Mouse (Mus musculus) left cerebral cortex, adult 9 months (tissue): ENCODE data around the gene Rnf141.
A peak's percentile ranks its signal among the peaks of the same experiment; 100 is the strongest.

Experiments
- DNase-seq, 2 experiments: peaks; one replicate each; pipeline ENCODE4 v3.0.0; 2022; ENCODE audit warnings: low spot score in 2 of 2

Gene Rnf141

DNA sequence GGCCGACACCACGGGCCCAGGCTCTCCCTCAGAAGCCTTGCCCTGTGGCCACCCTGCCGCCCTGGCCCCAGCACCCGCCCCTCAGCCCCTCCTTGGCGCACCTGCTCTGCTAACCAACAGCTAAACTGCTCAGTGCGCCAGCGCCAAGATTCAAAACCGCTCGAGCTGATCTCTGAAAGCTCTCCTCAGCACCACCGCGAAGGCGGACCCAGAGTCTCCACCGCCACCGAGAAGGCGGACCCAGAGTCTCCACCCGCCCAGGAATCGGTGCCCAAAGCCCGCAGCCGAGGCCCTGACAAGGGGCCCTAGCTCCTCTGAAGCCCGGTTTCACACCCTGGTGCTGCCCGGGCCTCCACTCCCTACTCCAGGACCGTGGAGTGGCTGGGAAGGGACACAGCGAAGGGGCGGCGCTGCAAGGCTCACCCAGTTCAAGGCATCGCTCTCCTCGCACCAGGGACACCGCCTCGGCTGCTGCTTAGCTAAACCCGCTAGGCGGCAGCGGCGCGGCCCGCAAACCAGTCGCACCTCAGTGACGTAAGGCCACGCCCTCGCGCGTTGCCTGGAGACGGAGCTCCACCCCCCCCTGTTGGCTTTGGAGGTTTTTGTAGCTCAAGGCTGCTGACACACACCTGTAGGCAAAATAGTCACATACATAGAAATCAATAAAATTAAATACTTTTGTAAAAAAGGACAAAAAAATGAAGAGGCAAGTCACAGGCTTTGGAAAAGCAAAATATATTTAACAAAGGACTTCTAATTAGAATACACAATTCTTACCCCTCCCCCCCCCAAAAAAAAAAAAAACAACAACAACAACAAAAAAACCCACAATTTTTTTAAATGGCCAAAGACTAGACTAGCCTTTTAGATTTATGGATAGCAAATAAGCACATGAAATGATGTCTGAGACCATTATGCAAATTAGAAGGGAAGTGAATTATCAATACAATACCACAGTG, at the start of gene Rnf141:
Gene Rnf141, minus strand, starts transcription at position 542 of the 959 bp plus-strand sequence.
- peak; percentile 69 to 94 for DNase-seq

DNA sequence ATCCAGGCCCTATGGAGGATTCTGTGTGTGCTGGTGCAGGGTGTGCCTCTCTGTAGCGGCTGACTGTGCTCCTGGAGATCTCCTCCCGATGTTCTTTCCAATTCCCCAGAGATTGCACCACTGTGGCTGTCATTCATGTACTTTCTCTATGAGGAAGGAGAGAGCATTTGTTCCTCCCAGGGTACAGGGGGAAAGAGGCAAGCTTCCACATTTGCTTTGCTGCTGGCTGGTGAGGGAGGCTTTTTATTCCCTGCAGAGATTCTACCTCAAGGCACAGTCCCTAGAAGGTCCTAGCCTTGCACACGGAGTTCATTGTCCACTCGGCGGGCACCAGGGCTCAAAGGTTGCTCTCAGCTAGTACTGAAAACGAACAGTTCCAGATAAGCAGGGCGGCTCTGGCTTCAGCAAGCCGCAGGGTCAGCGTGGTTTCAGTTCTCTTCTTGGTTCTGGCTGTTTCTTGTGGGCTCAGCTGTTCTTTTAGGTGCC, 47.3 kb upstream of the Rnf141 start:
- peak in 1 of 2 experiments; percentile 14 for DNase-seq

DNA sequence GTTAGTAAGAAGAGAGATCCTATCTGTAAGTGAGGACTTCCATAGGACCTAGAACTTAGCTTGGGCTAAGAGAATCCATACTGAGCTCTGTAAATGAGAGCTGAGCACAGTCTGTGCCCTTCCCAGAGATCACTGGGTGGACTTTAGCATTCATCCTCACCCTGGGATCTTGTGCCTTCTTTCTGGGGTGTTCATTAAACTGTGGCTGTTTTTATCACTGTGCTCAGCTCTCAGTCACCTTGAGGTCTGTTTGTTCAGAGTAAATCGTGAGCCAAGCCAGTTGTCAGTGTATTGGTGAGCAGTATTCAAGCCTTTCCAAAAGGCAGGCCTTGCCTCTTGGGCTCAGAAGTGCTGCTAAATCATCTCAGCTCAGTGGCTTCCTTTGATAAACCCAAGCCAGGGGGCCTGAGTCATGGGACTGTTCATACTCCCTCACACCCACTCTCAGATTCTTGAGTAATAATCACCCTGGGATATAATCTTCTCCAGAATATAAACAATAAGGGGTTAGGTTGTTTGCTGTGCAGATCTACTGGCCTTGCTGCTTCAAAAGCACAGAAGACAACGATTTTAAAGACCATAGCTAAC, 37.6 kb upstream of the Rnf141 start:
- DNase-seq, result no peak

DNA sequence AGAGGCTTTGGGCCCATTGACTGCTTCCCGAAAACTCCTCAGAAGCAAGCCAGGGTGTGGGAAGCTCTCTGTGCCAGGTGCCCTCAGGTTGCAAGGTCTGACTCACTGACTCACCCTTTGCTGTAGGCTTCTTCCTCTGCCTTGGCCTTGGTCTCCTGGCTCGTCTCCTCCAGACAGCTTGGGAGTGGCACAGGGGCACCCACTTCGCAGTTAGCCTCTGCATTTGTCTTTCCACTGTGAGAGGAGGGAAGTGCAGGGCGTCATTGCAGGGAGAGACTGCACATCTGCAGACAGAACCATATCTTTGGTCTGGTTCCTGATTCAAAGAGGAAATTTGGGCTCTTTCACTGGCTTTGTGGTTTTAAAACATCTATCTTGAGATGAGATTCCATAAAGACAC, 33.8 kb upstream of the Rnf141 start:
- no peak for DNase-seq

DNA sequence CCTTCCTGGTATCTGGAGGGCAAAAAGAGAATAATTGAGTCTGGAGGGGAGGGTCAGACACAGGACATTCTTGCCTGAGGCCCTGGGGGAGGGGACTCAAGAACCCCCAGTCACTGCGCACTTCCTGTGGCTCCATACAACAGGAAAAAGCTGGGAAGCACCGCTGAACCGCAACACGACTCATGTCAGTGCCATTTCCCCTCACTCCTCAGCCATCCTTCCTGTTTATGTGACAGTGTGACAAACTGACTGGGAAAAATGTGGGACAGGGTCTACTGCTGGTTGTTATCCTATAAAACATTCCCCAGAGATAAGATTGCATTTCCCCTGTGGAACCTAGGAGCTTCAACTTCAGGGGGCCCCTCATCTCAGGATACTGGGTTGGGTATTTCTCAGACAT, 32.7 kb upstream of the Rnf141 start:
- DNase-seq, result no peak

DNA sequence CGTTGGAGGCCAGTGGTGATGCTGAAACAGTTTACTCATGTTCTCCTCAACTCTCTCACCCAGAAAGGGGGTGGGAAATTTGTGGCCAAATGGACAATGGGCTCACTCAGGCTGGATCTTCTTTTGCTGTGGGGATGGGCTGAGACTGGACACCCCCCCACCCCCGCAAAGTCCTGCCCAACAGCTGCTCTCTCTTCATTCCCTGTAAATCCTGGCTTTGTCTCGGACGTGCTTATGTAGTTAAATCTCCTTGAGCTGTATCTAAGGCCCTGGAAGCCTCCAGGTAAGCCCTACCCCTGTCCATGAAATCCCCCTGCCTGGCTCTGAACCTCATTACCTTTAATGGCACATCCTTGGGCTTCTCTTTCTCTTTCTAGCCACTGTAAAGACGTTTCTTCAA, 24.6 kb upstream of the Rnf141 start:
- no peak for DNase-seq

DNA sequence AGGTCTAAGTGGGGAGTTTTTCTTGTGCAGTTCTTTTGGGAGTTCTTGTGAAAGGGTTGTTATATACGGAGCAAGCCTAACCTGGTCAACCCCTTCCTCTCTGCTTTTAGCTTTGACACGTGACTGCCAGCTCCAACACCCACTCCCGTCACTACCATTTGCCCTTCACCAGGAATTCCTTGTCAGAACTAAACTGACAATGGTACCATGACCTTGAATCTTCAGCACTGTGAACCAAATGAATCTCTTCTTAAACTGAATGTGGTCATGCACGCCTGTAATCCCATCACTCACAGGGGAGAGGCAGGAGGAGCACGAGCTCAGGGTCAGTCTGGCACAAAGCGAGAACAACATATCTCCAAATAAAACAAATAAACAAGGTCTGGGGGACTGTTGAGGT, 22.9 kb upstream of the Rnf141 start:
- DNase-seq, result no peak

DNA sequence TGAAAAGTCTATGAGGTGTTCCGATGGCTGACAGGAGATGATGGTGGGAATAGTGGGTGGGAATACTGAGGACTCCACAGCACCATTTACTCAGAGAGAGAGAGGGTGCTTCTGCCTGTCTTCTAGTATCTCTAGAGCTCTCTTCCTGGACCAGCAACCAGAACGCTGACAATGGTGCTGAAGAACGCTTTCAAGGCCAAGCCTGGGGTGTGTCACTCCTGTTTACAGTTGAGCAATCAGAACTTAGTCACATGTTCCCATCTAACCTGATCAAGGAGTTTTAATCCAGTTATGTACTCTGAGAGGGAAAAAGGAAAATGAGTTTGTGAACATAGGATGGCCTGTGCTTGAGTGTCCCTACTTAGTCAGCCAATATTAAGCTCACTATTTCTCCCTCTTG, 21.8 kb upstream of the Rnf141 start:
- no peak for DNase-seq

DNA sequence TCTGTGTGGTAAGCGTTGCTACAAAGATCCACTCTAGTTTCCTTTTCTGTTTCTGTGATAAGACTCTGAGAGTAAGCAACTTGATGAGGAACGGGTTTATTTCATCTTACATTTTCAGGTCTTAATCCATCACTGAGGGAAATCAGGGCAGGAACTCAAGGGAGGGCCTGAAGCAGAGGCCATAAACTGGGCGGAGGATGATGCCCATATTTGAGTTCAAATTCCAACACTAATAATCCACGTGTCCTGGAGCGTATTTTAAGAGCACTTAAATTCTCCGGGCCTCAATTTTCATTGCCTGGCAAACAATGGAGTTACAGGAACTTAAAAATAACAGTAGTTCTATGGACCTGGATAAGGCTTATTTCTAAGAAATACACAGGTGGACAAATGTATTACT, 21.3 kb upstream of the Rnf141 start:
- DNase-seq, result no peak

DNA sequence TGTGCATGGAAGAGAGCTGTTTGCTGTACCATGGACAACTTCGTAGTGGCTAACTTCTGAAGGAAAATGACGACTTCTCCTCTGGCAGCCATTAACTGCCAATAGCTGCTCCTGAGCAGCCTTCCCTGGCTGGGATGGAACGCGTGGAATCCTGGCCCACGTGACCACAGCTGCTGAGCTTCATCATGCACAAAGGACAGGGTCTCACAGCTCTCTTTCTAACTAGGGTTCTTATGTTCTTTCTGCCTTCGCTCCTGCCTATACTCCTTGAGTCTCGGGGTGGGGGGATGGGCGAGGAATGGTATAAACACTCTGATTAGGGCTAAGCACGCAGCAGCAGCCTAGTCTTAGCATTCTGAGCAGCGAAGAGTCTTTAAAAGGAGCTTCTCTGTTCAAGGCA, 20.8 kb upstream of the Rnf141 start:
- no peak for DNase-seq

DNA sequence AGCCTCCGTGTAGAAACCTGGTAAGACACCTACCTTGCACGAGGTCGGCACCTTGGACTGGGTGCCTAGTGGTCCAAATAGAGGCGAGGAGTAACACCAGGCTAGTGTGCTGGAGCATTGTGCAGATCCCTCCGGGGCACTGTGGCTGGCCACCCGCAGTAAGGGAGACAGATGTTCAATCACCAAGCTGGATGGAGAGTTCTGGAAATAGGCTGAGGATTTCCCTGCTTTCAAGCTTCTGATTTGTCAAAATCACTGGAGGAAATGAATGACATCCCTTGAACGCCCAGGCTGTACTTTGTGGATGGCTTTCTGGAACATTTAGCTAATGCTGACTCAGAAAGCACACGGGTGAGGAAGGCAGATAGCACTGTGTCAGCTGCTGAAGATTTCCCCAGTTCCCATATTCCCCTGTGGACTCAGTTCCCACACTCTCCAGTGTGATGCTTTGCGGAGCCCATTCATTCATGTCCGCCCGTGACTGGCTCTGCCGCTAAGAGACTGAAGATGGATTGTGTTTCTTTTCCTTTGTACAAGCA, 18.6 kb upstream of the Rnf141 start, which contains the start of gene Lyve1:
Gene Lyve1, minus strand, starts transcription at position 489 of the 539 bp plus-strand sequence.
- DNase-seq, result no peak

DNA sequence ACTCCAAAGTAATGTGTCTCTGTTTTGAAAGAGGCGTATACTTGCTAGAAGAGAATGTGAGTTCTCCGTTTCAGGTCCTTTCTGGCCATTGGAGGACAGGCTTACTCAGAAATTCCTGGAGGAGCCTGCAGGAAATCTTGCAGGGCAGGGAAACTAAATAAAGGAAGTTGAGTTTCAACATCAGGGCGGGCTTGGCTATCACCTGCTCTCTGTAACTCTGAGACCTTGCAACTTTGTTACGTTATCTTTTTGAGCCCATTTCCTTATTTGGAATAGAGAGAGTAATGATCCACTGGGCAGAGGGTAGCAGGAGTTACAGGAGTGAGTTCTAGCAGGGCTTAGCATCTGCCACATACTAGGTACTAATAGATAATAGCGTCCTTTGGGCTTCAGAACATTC, 15.9 kb upstream of the Rnf141 start:
- no peak for DNase-seq

DNA sequence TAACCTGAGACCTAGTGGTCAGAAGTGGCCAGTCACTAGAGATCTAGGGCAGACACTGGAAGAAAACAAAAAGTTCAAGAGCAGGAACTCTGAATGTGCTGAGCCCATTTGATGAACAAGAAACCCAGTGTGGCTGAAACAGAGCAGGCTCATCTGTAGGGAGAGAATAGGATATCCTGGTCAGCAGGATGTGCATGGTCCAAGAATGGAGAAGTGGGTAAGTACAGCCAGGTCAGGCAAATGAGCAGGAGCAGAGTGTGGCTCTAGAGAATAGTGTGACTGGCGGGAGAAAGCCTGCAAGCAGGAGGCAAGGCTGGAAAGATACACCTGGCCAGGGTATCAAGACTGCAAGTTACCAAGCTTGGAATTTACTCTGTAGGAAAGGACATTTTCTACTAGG, 11.3 kb upstream of the Rnf141 start:
- DNase-seq, result no peak

DNA sequence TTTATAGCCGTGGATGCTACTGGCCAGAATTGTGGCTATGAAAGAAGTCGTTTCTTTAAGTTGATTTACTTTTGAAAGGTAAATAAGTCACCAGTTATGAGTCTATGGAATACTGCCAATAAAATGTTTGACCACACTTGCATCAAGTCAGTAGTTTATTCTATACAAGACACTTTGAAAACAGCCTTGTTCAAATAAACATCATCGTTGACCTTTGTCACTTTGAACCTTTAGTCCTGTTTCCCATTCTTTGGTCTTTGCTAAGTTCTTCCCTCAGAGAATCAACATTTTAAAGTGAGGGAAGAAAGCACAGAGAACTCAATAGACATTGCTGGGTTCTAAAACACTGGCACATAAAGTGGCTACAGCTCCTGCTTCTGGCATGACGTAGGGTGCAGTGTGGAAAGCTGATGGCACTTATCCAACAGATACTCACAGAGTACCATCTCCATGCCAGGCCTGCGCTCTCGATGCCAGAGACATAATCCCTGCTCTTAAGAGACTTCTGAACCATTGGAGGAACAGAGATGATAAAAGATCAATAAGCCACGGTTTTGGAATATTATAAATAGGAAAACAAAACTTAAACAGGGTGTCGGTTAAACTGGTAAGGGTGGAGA, 10.8 kb upstream of the Rnf141 start:
- DNase-seq, result no peak

DNA sequence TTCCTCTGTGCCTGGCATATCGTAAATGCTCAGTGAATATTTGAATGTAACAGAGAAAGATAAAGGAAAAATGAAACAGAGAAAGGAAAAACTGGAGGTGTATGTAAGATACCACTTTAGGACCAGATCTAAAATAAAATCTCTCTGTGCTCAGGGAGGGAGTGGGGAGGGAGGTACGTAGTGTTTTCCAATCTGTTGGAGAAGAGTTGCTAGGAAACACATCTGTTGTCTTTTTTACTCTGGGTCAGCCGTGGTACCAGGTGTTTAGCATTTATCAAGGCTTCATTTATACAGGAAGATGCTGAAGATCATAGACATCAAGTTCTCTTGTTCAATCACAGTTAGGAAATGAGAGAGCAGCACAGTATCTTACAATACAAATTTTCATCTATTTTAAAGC, 10.3 kb upstream of the Rnf141 start:
- peak; percentile 13 to 34 for DNase-seq

DNA sequence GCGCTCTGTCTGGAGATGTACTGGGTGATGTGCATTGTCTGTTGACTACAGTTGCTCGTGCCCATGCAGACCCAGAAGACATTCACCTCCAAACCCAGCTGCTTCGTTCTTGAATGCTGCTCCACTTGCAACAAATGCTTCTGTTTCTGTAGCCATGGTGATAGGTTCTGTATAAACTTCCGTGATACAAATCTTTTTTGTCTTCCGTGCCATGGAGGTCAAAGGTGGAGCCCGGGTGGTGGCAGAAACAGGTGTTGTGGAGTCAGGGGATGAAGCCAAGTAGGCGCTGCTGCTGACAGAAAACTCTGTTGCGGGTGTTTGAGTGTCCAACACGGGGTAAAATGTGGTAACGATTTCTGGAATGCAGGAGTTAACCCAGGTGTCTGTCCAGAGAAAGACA, 9.4 kb upstream of the Rnf141 start:
- DNase-seq, result no peak

DNA sequence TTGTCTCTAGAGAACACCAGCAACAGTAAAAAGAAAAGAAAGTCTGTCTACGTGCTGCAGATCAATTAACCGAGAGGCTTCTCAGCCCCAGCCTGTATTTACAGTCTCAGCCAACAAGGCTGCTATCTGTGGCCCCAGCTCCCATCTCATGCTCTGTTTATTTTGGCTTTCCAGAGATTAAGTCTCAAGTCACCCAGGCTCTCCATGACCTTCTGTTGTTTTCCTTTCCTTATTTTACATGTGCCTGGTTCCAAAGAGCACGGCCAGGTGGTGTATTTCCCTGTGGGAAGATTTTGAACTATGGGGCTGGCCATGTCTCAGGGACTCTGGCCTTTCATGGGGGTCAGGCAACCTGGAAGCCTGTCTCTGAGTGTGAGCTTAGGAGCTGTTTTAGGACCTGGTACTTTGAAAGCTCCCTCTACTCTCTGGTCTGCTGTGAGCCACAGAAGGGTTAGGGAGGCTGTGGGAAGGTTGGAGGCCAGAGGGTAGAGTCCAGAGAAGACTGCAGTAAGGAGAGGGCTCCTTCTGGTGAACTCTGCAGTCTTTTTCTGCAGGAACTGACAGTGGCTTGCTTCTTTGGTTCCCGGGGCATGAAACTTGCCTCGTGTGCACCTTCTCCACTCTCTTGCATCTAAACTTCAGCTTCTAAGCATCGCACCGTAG, 7.4 kb upstream of the Rnf141 start:
- no peak for DNase-seq

DNA sequence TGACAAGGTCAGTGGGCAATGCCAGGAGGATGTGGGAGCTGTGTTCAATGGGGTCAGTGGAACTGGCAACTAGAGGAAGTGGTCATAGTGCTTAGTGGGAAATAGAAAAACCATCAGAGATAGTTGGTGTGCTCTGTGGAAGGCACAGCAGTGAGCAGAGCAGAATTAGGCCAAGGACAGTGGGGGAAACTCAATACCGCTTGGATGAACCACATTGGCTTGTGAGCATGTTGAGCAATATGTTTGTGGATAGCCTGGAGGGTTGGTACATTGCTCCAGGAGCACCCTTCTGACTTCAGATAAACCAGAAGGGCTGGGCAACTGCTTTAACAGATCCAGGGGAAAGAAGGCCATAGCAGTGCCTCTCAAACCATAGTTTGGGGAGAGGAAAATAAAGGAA, 4.1 kb upstream of the Rnf141 start:
- no peak for DNase-seq

DNA sequence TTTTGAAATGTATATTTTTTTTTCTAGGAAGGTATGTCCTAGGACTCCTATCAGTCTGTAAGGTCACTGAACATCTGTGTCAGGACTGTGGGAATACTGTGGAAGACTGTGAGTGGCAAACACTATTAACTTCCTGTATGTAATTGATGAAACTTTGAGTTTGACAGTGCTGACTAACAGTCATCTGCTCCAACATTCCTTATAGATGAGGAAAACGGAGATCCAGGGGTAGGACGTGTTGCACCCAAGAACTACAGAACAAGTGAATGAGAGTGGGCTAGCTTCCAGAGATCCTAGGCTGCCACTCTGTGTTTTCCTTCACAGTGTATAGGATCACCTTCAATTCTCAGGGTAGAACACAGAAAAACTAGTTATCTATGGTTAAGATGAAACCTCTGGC, 3.1 kb upstream of the Rnf141 start:
- DNase-seq, result no peak

DNA sequence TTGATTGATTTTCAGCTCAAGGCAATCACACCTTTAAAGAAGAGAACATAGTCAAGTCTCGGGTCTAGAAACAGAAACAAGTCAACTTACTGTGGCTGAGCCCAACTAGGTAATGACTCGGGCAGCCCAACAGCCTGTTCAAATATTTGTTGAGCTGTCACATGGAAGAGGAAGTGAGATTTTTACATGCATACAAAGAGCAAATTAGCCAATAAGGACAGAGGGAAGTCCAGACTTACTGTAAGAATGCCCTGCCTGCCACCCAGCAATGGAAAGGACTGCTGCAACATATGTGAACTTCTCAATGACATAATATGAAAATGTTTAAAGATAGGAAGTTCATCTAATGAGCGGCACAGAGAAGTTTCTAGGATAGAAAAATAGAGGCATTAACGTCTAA, 3.9 kb downstream of the Rnf141 start:
- no peak for DNase-seq

DNA sequence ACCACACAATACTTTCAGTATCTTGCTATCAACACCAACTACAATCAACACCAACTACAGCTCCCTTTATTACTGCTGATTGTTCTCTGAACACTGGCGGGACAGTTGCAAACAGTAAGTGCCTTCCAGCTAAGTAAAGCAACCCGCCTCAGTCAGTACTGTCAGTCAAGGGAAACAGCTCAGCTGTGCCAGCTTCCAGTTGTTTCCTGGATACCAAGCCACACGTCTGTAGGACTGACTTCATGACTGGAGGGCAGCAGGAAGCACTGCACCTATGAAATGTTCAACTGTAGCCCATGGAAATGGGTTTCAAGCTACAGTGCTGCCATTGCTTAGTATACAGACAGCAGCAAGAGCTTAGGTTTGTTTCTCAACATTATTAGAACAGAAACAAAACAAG, 9.7 kb downstream of the Rnf141 start:
- no peak for DNase-seq

DNA sequence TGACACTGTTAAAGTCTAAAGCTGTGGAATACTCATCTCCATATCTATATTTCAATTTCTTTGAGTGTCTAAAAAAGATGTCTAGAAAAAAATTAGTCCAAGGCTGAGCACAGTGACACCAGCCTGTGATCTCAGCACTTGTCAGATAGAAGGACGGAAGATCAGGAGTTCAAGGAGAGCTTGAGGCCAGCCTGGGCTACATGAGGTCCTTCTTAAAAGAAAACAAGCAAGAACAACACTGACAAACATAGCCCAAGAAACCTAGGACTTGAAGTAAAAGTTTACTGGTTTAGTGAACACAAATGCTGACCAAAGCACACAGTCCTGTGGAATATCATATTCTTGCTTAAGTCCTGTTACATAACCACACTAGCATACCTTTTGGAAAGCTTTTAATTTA, 10.2 kb downstream of the Rnf141 start:
- DNase-seq, result no peak
